Mouse (Mus musculus): ENCODE measurements around the gene Lrrc55. TPM values are rescaled to one million over a fixed set of nuclear protein-coding genes. Genes with fewer than 3 reads are reported as not detected.

The Lrrc55 gene
- total and polyA plus RNA-seq, 3 experiments: not detected

GRCm38 (mm10) chr2:85227816-85228335, 30.9 kb upstream of the Lrrc55 start:
- Histone ChIP-seq H3K4me3 (ENCODE audit: control insufficient read depth in 1 of 2, insufficient read depth in 1 of 2, low read depth in 2 of 2, low read length in 2 of 2) (no peak overlapping the region), H3K36me3 (ENCODE audit: control insufficient read depth in 1 of 2, insufficient read depth in 2 of 2, low read length in 2 of 2) (no peaks in the 10 kb centered on the region), H3K9ac (ENCODE audit: control insufficient read depth, low read depth, low read length, poor library complexity, severe bottlenecking) (no peak overlapping the region), H3K9me3 (replicated peaks; ENCODE audit: insufficient read depth, low read length) (no peaks in the 10 kb centered on the region), H3K27ac (ENCODE audit: control insufficient read depth, low read depth, low read length) (no peak overlapping the region), H3K79me2 (ENCODE audit: control insufficient read depth, insufficient read depth, low read length, poor library complexity) (no peaks in the 10 kb centered on the region), H3K27me3 (ENCODE audit: control insufficient read depth in 1 of 2, insufficient read depth in 2 of 2, low read length in 2 of 2) (peaks cover 0 to under 1% of the 10 kb centered on the region in 2 experiments; a peak in 1 of 4 replicates), H3K4me1 (ENCODE audit: control insufficient read depth in 1 of 2, insufficient read depth in 2 of 2, low read length in 2 of 2) (no peaks in the 10 kb centered on the region)
- no peak for DNase-seq (ENCODE audit: low read depth, low spot score)
- TF ChIP-seq MEF2A (IDR thresholded peaks at IDR 0.05; ENCODE audit: extremely low read depth, insufficient replicate concordance, low read depth, low read length, poor library complexity, severe bottlenecking): no peak
- no peak for TF ChIP-seq USF1 (IDR thresholded peaks at IDR 0.05; ENCODE audit: low read depth, low read length)
- TF ChIP-seq SIN3A (IDR thresholded peaks at IDR 0.05; ENCODE audit: low read length): no peak
- no peak for TF ChIP-seq NRF1 (IDR thresholded peaks at IDR 0.05; ENCODE audit: insufficient read depth, low read depth, low read length, poor library complexity, severe bottlenecking)
- no peak for TF ChIP-seq ELF1 (IDR thresholded peaks at IDR 0.05; ENCODE audit: low read depth, low read length)
- TF ChIP-seq SMC3 (IDR thresholded peaks at IDR 0.05; ENCODE audit: low read depth, low read length): no peak
- no peak for TF ChIP-seq ZKSCAN1 (IDR thresholded peaks at IDR 0.05; ENCODE audit: low read depth, low read length)

GRCm38 (mm10) chr2:85224221-85225179, 27.5 kb upstream of the Lrrc55 start:
- no peaks in the 10 kb centered on the region for H3K9me3 ChIP-seq (replicated peaks; ENCODE audit: insufficient read depth, low read length)
- no peaks in the 10 kb centered on the region for H3K36me3 ChIP-seq (ENCODE audit: control insufficient read depth in 1 of 2, insufficient read depth in 2 of 2, low read length in 2 of 2)
- H3K4me1 ChIP-seq (ENCODE audit: control insufficient read depth in 1 of 2, insufficient read depth in 2 of 2, low read length in 2 of 2): no peaks in the 10 kb centered on the region
- no peak overlapping the region for H3K27ac ChIP-seq (ENCODE audit: control insufficient read depth, low read depth, low read length)
- no peak overlapping the region for H3K4me3 ChIP-seq (ENCODE audit: control insufficient read depth in 1 of 2, insufficient read depth in 1 of 2, low read depth in 2 of 2, low read length in 2 of 2)
- TF ChIP-seq ZC3H11A (IDR thresholded peaks at IDR 0.05; ENCODE audit: low read depth, low read length): no peak
- no peak for TF ChIP-seq MYC (IDR thresholded peaks at IDR 0.05; ENCODE audit: low read depth, low read length)
- TF ChIP-seq CTCF (IDR thresholded peaks at IDR 0.05 in 2 of 3, conservative IDR thresholded peaks at IDR 0.05 in 1 of 3; ENCODE audit: control insufficient read depth in 1 of 3, insufficient read depth in 1 of 3, low read depth in 2 of 3, low read length in 3 of 3, poor library complexity in 1 of 3, severe bottlenecking in 1 of 3): no peak
- TF ChIP-seq MAFK (IDR thresholded peaks at IDR 0.05; ENCODE audit: borderline replicate concordance, low read depth, low read length): no peak
- no peak for TF ChIP-seq GABPA (IDR thresholded peaks at IDR 0.05; ENCODE audit: low read depth, low read length)
- DNase-seq (ENCODE audit: low read depth, low spot score): no peak
- H3K79me2 ChIP-seq (ENCODE audit: control insufficient read depth, insufficient read depth, low read length, poor library complexity): no peaks in the 10 kb centered on the region
- H3K9ac ChIP-seq (ENCODE audit: control insufficient read depth, low read depth, low read length, poor library complexity, severe bottlenecking): no peak overlapping the region
- no peaks in the 10 kb centered on the region; a peak in 1 of 4 replicates for H3K27me3 ChIP-seq (ENCODE audit: control insufficient read depth in 1 of 2, insufficient read depth in 2 of 2, low read length in 2 of 2)
